Mouse (Mus musculus) hindbrain, embryonic 12.5 days (tissue): ENCODE measurements around the gene Dock4. TPM values are rescaled to one million over a fixed set of nuclear protein-coding genes. Genes with fewer than 3 reads are reported as not detected.

Experiments used
- ATAC-seq: fragments of 200-750 bp; cut with Nextera tagmentation; 2 replicates; pipeline ENCODE4 v1.8.0; 2017; ENCODE audit warnings: moderate TSS enrichment; ENCODE audit not compliant: low FRiP score
- H3K27ac ChIP-seq: fragments of 300-500 bp; sonication (generic); 2 replicates; pipeline ENCODE4 v1.5.1; 2016; ENCODE audit warnings: mild to moderate bottlenecking
- H3K27me3 ChIP-seq: fragments of 300-500 bp; sonication (generic); 2 replicates; pipeline ENCODE4 v1.6.1; 2016; ENCODE audit warnings: mild to moderate bottlenecking
- H3K36me3 ChIP-seq: fragments of 300-500 bp; sonication (generic); 2 replicates; pipeline ENCODE4 v1.6.1; 2016; ENCODE audit warnings: mild to moderate bottlenecking
- H3K4me1 ChIP-seq: fragments of 300-500 bp; sonication (generic); 2 replicates; pipeline ENCODE4 v1.6.1; 2016
- H3K4me2 ChIP-seq: fragments of 300-500 bp; sonication (generic); replicated peaks from 2 replicates; pipeline ENCODE4 v1.6.1; 2016; ENCODE audit warnings: mild to moderate bottlenecking
- H3K4me3 ChIP-seq: fragments of 300-500 bp; sonication (generic); 2 replicates; pipeline ENCODE4 v1.5.1; 2016; ENCODE audit warnings: mild to moderate bottlenecking
- H3K9ac ChIP-seq: fragments of 300-500 bp; sonication (generic); 2 replicates; pipeline ENCODE4 v1.6.1; 2016; ENCODE audit warnings: mild to moderate bottlenecking, moderate library complexity
- H3K9me3 ChIP-seq: fragments of 300-500 bp; sonication (generic); replicated peaks from 2 replicates; pipeline ENCODE4 v1.6.1; 2016; ENCODE audit warnings: mild to moderate bottlenecking
- WGBS: fragments of 180-500 bp; shearing (Covaris S2); methylation state at CpG from one replicate; pipeline ENCODE4 v1.1.7; 2016; 5-methylcytosine and 5-hydroxymethylcytosine counted together
- polyA plus RNA-seq: library from polyadenylated mRNA; unstranded; fragments of >200 nt; fragmentation: Nextera tagmentation; extraction: Ambion mirVana; gene quantifications from 2 replicates; pipeline ENCODE4 v1.2.1, GENCODE M21; 2016

The Dock4 gene
- polyA plus RNA-seq, 1 experiment from 2014 or later: 45.0 TPM

GRCm38 (mm10) chr12:40584526-40585289, 139.0 kb downstream of the Dock4 start:
- no peaks in the 10 kb centered on the region for H3K9me3 ChIP-seq
- peaks cover 9% of the 10 kb centered on the region for H3K4me1 ChIP-seq
- H3K27ac ChIP-seq: no peak overlapping the region
- ATAC-seq: no peak
- no peak overlapping the region for H3K4me3 ChIP-seq
- H3K9ac ChIP-seq: no peak overlapping the region
- no peaks in the 10 kb centered on the region for H3K27me3 ChIP-seq
- H3K36me3 ChIP-seq: no peaks in the 10 kb centered on the region
- no peak overlapping the region for H3K4me2 ChIP-seq
- WGBS: 86% methylated on average over 7 of the region's 7 CpGs

DNA sequence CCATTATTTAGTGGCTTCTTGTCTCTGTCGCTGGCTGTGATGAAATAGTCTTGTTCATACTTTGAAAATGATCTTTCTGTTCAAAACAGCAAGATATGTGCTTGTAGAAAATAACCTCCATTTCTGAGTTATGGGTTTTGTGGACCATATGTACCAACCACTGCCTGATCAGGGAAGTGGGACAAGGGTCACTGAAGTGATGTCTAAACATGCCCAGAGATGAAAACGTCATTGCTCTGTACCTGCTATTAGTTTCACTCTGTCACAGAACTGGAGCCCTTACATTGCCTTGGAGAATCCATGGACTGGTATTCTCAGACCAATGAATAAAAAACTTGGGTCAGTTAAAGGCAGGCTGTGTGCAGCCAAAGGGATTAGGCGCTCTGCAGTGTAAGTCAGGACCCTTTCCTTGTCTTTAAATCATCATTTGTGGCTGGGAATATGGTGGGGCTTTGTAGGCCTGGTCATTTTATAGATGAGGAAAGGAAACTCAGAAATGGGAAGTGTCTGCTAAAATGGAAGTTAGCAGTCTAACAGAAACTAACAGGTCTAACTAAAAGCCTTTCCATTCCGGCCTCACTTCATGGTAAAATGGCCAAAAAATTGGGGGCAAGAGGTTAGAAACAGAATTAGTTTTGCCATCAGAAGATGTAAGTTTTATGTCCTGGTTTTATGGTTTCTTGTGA, 139.8 kb downstream of the Dock4 start:
- WGBS: 86% methylated on average over 4 of the region's 4 CpGs
- no peak overlapping the region for H3K27ac ChIP-seq
- H3K36me3 ChIP-seq: no peaks in the 10 kb centered on the region
- no peak overlapping the region for H3K4me2 ChIP-seq
- no peaks in the 10 kb centered on the region for H3K9me3 ChIP-seq
- no peak overlapping the region for H3K9ac ChIP-seq
- no peak for ATAC-seq
- H3K4me3 ChIP-seq: no peak overlapping the region
- H3K4me1 ChIP-seq: peaks cover 2% of the 10 kb centered on the region; the same call in 1 of the 2 replicates
- H3K27me3 ChIP-seq: no peaks in the 10 kb centered on the region

DNA sequence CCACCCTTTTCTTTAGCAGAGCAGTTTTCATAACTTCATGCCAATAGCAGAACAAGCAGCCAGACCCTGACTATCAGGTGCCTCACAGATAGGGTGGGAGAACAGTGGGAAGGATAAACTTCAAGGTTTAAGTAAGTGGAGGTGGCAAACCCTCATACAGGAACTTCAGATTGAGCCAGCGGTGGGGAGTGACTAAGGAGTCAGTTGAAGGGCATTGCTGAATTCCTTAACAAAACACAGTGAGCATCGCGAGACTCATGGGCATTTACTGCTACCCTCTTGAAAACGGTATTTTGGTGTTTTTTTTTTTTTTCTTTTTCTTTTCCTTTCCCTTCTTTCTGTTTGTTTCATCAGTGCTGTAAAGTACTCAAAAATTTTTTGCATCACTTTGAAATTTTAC, 148.4 kb downstream of the Dock4 start:
- no peaks in the 10 kb centered on the region for H3K9me3 ChIP-seq

GRCm38 (mm10) chr12:40595440-40595839, 149.7 kb downstream of the Dock4 start:
- 88% methylated on average over 6 of the region's 6 CpGs for WGBS
- Histone ChIP-seq H3K9me3 (no peaks in the 10 kb centered on the region), H3K27me3 (no peaks in the 10 kb centered on the region), H3K27ac (no peak overlapping the region), H3K9ac (no peak overlapping the region), H3K4me3 (no peak overlapping the region), H3K36me3 (no peaks in the 10 kb centered on the region), H3K4me2 (no peak overlapping the region), H3K4me1 (no peaks in the 10 kb centered on the region)
- ATAC-seq: no peak

More for the DNA sequence above, 148.4 kb downstream of the Dock4 start:
- no peak overlapping the region for H3K4me2 ChIP-seq
- no peak overlapping the region for H3K27ac ChIP-seq
- H3K9ac ChIP-seq: no peak overlapping the region
- 82% methylated on average over 4 of the region's 4 CpGs for WGBS
- ATAC-seq: no peak
- H3K36me3 ChIP-seq: no peaks in the 10 kb centered on the region
- no peak overlapping the region for H3K4me3 ChIP-seq
- H3K4me1 ChIP-seq: no peaks in the 10 kb centered on the region
- no peaks in the 10 kb centered on the region for H3K27me3 ChIP-seq

DNA sequence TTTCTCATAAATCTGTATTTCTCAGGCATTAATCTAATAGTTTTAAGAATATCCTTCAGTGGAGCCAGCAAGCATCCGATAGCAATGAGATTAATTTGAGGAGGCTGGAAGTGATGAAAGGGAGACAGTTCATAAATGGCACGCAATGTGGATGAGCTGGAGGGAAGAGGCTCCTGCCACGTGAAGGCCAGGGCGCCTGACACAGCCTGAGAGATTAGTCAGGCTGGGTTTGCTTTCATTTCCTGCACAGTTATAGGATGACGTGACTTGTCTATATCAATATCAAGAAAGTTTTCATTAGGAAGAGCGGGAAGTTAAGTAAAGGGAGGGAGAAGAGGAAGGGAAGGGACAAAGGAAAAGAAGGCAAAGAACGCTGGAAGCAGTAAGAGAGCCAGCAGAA, 150.3 kb downstream of the Dock4 start:
- Histone ChIP-seq H3K9me3 (no peaks in the 10 kb centered on the region), H3K4me2 (no peak overlapping the region), H3K9ac (no peak overlapping the region), H3K4me3 (no peak overlapping the region), H3K36me3 (no peaks in the 10 kb centered on the region), H3K27me3 (no peaks in the 10 kb centered on the region), H3K4me1 (no peaks in the 10 kb centered on the region), H3K27ac (no peak overlapping the region)
- ATAC-seq: no peak
- WGBS: 77% methylated on average over 7 of the region's 7 CpGs

GRCm38 (mm10) chr12:40596441-40596840, 150.7 kb downstream of the Dock4 start:
- Histone ChIP-seq H3K9me3 (no peaks in the 10 kb centered on the region), H3K9ac (no peak overlapping the region), H3K4me3 (no peak overlapping the region), H3K27me3 (no peaks in the 10 kb centered on the region), H3K27ac (no peak overlapping the region), H3K36me3 (no peaks in the 10 kb centered on the region), H3K4me1 (no peaks in the 10 kb centered on the region), H3K4me2 (no peak overlapping the region)
- ATAC-seq: no peak
- 89% methylated on average over 6 of the region's 6 CpGs for WGBS

DNA sequence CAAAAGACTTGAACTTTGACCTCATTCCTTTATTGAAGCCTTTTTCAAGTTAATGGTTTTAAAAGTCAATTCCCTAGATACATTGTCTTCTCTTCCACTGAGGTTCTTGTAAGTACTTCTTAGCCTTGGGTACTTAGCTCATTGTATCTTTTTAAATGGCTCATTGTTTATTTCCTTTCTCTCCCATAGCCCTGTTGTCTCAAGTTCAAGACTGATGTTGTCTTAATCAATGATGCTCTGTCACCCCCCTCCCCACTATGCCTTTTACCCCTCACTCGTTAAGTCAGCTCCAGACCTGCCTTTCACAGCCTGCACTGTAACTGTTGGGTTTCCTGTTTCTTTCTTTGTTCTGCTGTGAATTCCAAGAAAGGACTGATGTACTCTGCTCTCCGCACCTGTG, 154.2 kb downstream of the Dock4 start:
- Histone ChIP-seq H3K27ac (no peak overlapping the region), H3K36me3 (no peaks in the 10 kb centered on the region), H3K4me1 (no peaks in the 10 kb centered on the region), H3K4me2 (no peak overlapping the region), H3K9ac (no peak overlapping the region), H3K27me3 (no peaks in the 10 kb centered on the region), H3K9me3 (no peaks in the 10 kb centered on the region), H3K4me3 (no peak overlapping the region)
- ATAC-seq: no peak
- WGBS: 63% methylated on average over 2 of the region's 2 CpGs

DNA sequence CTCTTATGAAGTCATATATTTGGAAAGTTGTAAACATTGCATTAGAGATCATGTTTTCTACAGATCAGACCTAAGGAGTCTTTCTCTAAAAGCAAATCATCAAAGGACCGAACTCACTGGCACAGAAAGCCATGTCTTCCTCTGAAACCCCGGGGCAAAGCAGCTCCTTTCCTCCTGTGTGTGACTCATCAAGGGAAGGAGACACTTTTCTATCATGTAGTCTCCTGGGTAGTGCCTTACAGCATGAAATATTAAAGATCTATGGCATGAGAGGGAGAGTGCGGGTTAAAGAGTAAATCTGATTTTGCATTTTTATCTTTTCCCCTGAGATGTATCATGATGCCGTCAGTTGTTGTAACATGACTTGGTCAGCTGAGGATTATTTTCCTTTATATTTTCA, 159.8 kb downstream of the Dock4 start:
- Histone ChIP-seq H3K9ac (no peak overlapping the region), H3K27ac (no peak overlapping the region), H3K36me3 (no peaks in the 10 kb centered on the region), H3K4me2 (no peak overlapping the region), H3K4me3 (no peak overlapping the region), H3K9me3 (no peaks in the 10 kb centered on the region), H3K27me3 (no peaks in the 10 kb centered on the region), H3K4me1 (no peaks in the 10 kb centered on the region)
- WGBS: 78% methylated on average over 4 of the region's 4 CpGs
- no peak for ATAC-seq

DNA sequence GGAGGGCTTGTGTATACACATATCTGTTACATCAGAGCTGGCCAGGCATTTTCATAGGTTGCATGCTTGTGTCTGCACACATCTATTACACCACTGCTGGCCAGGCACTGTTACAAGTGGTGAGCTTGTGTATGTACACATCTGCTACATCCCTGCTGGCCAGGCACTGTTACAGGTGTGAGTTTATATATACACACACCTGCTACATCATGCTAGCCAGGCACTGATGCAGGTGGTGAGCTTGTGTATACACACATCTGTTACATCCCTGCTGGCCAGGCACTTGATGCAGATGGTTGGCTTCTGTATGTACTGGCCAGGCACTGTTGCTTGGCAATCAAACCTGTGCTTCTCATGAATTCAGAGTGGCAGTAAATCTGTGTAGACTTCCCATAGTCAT, 177.2 kb downstream of the Dock4 start:
- Histone ChIP-seq H3K27ac (no peak overlapping the region), H3K9me3 (no peaks in the 10 kb centered on the region), H3K27me3 (no peaks in the 10 kb centered on the region), H3K9ac (no peak overlapping the region), H3K36me3 (no peaks in the 10 kb centered on the region; the same call in 1 of the 2 replicates), H3K4me3 (no peak overlapping the region), H3K4me2 (no peak overlapping the region), H3K4me1 (0 out of 2 replicates have a peak, but pooled peaks cover 3% of the 10 kb centered on the region)
- ATAC-seq: no peak

DNA sequence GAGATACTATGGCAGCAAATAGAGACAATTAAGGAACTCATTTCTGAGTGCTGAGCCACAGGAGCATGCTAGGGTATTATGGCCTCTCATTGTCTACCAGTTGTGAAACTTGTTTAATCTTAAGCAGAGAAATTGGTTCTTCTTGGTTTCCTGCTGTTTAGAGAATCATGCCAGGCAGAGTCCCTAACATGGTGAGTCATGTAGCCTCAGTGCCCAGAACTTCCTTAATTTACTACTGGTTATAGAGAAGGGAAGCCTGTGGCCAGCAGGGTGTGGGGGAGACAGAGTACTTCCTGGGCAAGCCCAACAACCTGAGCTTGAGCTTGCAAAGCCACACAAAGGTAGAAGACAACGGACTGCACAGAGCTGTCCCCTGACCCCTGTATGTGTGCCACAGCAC, 180.8 kb downstream of the Dock4 start:
- no peaks in the 10 kb centered on the region for H3K27me3 ChIP-seq
- no peak overlapping the region for H3K4me3 ChIP-seq
- H3K9me3 ChIP-seq: no peaks in the 10 kb centered on the region
- 0 out of 2 replicates have a peak, but pooled peaks cover 3% of the 10 kb centered on the region for H3K4me1 ChIP-seq
- 88% methylated on average over 1 of the region's 1 CpGs for WGBS
- H3K9ac ChIP-seq: no peak overlapping the region
- H3K27ac ChIP-seq: no peak overlapping the region
- H3K4me2 ChIP-seq: no peak overlapping the region
- ATAC-seq: no peak
- H3K36me3 ChIP-seq: no peaks in the 10 kb centered on the region; the same call in 1 of the 2 replicates

GRCm38 (mm10) chr12:40633242-40633641, 187.5 kb downstream of the Dock4 start:
- H3K9me3 ChIP-seq: no peaks in the 10 kb centered on the region
- no peaks in the 10 kb centered on the region for H3K27me3 ChIP-seq
- H3K4me3 ChIP-seq: no peak overlapping the region
- H3K27ac ChIP-seq: no peak overlapping the region
- WGBS: 94% methylated on average over 2 of the region's 2 CpGs
- no peaks in the 10 kb centered on the region for H3K36me3 ChIP-seq
- no peak overlapping the region for H3K4me2 ChIP-seq
- no peak overlapping the region for H3K9ac ChIP-seq
- H3K4me1 ChIP-seq: 0 out of 2 replicates have a peak, but pooled peaks cover 2% of the 10 kb centered on the region
- ATAC-seq: no peak

DNA sequence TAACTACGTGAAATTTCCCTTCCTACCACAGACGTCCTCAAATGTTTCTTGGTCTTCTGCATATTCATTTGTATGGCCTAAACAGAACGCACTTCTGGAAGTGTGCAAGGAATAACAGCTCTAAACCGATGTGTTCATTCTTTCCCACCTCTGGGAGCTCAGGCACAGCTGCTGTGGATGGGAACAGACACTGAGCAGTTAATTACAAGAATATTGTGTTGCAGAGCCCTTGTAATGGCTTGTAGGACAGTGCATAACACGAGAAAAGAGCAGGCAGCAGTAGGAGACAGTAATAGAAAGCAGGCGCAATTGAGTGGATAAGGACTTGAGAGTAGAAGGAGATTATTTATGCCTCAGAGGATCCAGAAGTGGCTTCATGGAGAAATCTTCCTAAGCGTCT, 188.4 kb downstream of the Dock4 start:
- no peak overlapping the region for H3K27ac ChIP-seq

More for the DNA sequence above, 188.4 kb downstream of the Dock4 start:
- Histone ChIP-seq H3K27me3 (no peaks in the 10 kb centered on the region), H3K4me3 (no peak overlapping the region), H3K9me3 (no peaks in the 10 kb centered on the region), H3K4me1 (0 out of 2 replicates have a peak, but pooled peaks cover 2% of the 10 kb centered on the region), H3K36me3 (no peaks in the 10 kb centered on the region), H3K9ac (no peak overlapping the region), H3K4me2 (no peak overlapping the region)
- ATAC-seq: no peak
- 81% methylated on average over 7 of the region's 7 CpGs for WGBS
